Mouse (Mus musculus) retina, adult 2 months (tissue): ENCODE data around the gene Mcoln2.

ENCODE experiments used
- DNase-seq: peaks from one replicate; pipeline ENCODE4 v3.0.0-alpha.2; 2012; ENCODE audit warnings: low read depth, low spot score

The Mcoln2 gene

DNA sequence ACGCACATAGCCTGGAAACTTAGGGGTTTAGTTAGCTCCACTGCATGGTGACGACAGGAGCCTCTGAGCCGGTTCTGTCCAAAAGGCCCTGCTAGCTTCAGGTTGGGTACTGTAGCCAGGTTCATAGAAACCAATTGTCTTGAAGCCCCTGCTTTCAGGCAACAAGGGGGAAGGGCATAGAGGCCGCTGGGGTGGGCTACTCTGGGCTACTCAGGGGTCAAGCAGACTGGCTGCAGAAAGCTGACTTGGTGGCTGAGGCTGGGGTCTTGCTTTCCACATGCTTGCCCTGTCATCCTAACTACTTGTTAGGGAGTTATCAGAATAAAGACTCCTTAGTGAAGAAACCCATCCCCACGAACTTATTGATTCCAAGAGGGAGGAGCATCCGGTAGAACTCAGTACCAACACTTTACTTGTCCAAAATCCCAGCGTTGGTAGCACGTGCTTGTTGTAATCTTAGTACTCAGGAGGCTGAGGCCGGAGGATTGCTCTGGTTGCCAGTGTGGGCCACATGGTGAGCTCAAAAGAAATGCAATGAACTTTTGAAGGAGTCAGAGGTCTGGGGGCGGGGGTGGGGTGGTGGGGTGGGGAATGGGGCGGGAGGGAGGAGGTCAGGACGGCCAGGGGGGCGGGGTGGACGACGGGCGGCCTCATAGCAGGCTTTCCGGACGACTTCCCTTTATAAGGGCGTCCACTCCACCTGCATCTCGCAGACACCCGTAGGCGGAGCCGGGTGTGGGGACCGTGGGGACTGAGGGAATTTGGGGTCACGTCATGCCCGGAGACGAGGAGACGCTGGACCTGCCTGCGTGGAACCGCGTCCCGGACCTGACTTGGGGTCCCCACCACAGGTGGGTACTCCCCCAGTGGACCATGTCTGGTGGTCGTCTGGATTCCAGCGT is at the start of gene Mcoln2:
Gene Mcoln2, plus strand, starts transcription at position 678 of the 902 bp plus-strand sequence.
- DNase-seq, result no peak

DNA sequence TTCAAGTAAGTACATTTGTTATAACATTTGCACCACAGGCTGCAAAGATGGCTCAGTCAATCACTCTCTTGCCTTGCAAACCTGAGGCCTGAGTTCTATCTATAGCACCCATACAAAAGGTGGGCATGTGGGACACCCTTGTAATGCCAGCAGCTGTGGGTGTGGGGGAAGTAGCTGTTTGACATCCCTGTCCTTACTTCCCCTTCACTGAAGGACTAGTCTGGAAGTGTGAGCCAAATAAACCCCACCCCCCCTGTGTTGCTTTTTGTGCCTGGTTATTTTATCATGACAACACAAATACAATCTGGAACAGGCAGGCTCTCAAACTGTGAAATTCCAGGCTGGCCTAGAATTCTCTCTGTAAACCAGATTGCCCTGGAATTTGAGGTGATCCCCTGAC is 49.7 kb upstream of the Mcoln2 start:
- no peak for DNase-seq

DNA sequence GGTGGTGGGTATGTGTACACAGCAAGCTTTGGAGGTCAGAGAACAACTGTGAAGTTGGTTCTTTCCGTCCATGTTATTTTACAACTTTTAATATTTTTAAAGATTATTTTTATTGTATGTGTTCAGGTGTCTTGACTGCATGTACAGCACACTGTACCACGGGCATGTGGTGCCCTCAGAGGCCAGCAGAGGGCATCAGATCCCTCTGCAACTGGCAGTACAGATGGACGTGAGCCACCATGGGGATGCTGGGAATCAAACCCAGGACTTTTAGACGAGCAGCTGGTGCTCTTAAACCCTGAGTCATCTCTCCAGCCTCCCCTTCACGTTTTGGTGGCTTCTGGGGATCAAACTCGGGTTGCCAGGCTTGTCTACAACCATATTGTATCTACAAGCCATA is 47.6 kb upstream of the Mcoln2 start:
- DNase-seq, result no peak

DNA sequence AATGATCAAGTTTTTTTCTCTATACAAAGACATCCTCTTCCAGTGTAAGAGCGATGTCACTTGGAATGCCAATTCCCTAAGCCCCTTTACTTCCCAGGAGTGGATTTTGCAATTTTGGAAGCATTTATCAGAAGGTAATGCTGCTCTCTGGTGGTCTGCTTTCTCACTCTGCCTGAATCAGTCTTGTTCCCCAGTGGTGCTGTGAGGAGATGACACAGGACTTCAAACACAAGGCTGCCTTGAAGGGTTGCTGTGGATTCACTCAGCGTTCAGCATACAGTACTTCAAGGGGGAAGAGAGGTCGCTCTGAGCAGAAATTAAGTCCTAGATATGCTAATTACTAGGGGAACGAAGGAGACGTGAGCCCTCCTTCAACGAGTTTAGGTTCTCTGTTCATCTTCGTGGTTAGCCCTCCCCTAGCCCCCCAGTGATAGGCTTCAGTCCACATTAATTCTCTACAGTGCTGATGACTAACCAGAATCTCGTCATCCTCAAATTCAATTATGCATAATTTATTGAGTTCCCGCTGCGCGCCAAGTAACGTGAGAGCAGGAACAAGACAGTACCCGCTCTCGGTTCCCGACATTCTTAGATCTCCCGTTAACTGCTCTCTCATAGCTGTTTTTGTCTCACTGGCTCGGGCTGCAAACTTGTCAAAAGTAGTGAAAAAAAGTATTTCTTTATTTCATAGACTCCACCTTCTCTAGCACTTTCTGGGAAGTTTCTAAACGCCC is 42.4 kb upstream of the Mcoln2 start:
- peak; percentile 3 for DNase-seq

DNA sequence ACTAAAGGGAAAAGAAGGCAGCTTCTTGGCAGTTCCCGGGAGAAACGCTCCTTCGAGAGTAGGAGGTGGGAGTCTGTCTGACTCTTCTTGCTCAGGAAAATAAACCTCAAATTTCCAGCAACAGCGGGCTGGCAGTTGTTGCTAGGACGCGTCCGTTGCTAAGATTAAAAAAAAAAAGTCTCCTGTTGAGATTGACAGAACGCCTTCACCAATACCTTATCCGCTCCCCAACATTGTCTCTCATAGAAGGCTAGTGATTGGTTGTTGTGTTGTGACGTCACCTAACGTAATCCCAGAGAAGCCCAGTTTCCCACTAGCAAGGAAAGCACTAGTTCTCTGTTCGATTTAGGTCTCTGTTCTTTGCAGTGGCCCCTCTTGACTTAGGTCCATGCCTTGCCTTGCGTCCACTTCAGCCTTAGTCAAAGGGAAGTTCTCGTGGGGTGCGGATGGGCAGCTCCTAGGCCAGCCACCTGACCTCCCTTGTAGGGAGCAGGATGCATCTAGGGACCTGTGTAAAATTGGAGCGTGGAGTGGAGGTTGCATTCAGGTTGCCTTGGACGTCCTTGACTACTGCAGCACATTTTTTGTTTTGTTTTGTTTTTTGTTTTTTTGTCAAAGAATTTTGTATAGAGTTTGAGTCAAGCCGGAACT is 41.6 kb upstream of the Mcoln2 start, which contains the start of gene Wdr63:
Gene Wdr63, minus strand, starts transcription at position 210 of the 651 bp plus-strand sequence.
- peak; percentile 80 for DNase-seq

DNA sequence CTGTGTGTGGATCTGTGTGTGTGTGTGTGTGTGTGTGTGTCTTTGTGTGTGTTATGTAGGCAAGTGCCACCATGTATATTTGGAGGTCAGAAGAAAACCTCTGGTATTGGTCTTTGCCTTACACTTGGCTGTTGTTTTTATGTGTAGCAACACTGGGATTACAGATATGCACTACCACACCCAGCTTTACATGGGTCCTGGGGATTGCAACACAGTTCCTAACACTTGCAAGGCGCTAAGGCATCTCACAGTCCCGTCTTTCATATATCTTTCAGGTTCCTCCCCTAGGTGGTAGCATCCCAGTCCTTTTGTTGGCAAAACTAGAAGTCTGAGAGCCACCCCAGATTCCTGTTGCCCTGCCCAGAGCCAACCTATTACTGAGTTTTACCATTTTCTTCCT is 40.7 kb upstream of the Mcoln2 start:
- no peak for DNase-seq

DNA sequence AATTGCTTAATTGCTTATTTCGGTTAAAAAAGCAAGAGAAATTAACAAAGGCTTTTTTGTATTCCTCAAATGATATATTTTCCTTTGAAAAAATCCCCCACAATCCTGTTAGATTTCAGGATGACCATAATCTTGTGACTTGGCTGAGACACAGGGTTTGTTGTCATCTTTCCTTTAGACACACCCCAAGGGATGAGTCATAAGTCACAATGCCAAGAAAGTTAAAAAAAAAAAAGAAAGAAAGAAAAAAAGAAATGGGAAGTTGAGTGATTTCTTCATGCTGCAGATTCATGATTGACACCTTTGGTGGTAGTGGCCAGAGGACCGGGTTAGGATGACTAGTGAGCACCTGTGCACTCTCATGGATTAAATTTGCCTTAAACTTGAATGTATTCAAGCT is 39.3 kb upstream of the Mcoln2 start:
- no peak for DNase-seq

DNA sequence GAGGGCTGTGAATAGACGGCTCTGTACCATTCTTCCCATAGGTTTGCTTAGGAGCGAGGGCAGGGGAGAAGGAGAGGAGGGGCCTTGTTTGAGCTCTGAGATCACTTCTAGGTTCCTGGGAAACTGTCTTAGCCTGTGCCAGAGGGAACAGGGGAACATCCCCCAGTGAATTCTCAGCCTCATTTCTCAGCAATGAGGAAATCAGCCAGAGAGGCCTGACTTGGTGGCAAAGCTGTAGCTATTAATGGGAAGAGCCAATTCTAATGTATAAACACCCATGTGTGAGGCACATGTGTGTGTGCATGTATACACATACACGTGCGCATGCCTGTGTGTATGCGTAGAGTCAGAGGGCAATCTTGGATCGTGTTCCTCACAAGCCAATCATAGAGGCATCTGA is 38.7 kb upstream of the Mcoln2 start:
- no peak for DNase-seq

DNA sequence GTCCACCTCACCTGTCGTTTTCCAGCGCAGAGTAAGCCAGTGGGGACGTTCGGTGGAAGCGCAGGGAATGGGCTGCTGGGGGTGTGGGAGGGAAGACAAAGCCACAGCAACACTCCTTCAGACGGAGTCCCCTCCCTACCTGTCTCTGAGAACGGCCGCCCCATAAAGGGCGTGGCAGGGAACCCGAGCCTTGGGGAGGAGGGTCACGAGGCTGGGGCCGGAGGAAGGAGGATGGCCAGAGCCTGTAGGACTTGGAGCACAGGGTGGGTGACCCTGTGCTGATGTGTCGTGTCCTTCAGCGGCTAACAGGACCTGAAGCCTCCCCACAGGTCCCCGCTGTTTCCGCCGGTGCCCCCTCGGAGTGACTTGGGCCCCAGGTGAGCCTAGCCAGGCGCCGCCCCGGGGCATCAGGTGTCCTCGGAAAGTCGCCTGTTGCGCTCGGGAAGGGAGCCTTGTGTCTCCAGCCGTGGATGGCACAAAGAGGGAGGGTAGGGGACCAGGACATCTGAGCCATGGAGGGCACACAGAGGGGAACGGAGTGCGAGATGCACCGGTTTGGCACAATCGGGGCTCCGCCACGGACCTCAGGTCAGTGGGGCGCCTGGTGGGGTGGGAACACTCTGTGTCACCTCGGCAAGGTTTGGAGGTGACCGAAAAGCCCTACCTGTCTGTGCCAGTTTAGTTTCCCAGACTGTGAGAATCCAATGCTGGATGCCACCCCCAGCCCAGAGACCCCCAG is 32.2 kb upstream of the Mcoln2 start, which contains the start of gene Mcoln3:
Gene Mcoln3, plus strand, starts transcription at position 193 of the 739 bp plus-strand sequence.
- no peak for DNase-seq

DNA sequence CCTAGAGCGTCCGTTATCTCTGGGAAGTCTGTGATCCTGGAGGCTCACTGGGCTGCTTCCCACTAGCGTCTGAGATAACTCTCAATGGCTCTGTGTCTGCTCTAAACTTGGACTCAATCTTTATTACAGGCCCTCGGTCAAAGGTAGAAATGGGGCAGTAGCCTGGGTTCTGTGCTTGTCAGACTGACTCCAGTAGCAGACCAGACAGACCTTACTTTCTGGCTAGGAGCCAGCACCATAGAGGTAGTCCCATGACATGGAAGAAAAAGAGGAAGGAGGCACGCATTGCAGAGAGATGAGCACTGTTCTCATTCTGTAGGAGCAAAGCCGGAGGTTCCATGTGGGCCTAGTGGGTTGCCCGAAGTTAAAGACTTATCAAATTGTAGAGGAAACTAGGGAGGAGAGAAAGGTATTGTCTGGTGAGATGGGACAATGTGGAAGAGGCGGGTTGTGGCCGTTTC is 31.6 kb upstream of the Mcoln2 start:
- DNase-seq, result no peak

DNA sequence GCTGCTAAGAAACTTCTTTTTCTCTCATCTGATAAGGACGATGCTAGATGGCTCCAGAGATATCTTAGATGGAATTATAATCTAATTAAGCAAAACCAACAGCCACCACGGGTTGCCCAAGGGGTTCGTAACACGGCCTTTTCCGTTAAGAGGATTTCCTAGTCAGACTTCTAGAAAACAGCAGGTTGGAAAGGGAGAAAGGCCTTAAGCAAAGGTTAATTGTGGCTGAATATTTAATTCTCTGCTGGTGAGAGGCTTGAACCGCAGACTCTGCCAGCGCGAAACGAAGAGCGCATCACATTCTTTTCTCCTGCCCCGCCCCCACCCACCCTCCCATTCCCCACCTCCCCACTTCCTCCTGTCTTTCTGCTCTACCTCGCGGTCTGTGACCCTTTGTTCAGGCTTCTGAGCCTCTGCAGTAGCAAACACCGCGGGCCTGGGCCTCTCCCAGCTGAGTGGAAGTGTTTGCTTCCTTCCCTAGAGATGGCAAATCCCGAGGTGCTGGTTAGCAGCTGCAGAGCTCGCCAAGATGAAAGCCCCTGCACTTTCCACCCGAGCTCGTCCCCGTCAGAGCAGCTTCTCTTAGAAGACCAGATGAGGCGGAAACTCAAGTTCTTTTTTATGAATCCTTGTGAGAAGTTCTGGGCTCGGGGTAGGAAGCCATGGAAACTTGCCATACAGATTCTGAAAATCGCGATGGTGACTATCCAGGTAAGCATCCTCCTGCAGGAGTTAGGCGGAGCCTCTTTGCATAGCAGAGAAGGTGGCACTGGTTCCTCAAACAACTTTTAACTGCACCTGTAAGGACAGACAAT is 28.1 kb upstream of the Mcoln2 start:
- no peak for DNase-seq

DNA sequence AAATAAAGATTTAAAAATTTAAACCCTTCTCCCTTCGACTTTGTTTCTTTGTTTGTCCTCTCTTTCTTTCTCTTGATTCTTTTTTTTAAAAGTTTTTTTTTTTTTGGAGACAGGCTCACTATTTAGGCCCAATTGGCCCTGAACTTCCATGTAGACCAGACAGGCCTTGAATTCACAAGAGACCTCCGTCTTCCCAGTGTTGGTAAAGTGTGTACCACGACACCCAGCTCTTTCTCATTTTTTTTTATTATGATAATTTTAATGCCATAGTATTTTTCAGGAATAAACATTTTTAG is 27.6 kb upstream of the Mcoln2 start:
- no peak for DNase-seq

DNA sequence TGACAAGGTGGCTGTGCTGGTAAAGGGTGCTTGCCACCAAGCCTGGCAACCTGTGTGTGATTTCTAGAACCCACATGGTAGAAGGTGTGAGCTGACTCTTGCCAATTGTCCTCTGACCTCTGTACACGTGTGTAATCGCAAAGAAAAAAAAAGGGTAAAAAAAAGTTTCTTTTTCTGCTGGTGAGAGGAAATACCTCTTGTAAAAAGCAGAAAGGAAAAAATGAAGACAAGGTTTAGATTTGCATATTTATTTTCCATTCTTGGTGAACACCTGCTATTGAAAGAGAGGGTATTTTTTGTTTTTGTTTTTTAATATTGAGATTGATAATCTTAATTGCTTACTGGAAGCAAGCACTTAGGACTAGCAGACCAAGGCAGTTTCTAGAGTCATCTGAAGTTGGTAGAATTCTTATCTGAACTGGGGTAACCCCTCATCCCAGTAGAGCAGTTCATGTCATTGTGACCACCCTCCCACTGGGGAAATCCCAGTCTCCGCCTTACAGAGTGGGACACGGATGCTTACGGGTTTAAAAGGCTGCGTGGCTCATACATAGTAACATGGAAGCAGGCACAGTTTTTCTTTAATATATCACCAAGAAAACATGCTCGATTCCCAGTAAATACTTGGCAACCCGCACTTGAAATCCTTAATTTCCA is 26.7 kb upstream of the Mcoln2 start:
- DNase-seq, result no peak

DNA sequence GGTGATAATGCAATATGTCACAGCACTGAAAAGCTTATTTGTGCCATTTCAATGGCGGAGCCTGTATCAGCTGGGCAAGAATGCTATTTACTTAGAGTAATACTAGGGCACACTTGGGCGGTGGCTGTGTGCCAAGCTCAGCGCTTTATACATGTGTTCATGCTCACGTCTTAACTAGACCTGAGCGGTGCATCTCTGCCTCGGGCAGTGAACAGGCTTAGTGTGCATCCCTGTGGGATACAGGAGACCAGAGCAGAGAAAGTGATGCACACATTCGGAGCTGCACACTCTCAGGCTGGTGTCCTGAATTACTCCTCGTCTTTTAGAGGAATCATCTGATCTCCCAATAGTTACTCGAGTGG is 26.2 kb upstream of the Mcoln2 start:
- DNase-seq, result no peak

DNA sequence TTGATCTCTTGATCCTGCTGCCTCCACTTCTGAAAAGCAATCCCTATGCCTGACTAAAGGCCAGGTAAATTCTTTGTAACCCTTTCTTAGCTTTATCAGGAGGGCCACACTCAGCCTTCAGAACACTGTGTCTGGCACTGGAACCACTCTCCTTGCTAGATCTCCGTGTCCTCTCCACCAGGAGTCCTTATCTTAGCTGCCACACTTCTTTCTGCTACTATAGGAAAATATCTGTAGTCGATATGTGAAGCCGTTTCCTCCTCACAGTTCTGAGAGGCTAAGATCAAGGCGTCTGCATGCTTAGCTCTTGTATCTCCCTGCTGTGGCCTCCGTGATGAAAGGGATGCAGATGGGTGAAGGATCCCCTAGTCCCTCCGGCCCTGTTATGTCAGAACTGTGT is 22.4 kb upstream of the Mcoln2 start:
- no peak for DNase-seq

DNA sequence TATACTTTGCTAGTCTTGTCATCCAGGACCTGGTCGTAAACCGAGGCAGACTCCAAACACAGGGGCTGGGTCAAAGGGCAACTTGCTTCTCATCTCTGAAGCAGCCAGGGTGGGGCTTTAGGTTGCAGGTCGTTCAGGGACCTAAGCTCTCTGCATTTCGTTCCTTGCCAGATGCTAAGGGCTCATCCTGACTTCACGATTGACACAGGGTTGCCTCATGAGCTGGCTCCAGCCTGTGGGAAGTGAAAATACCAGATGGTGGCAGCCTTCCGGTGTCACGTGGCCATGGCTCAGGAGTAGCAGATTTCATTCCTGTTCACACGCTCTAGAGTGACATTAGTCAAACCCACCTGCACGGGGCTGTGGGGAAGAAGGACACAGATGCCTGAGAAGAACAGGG is 14.8 kb upstream of the Mcoln2 start:
- no peak for DNase-seq

DNA sequence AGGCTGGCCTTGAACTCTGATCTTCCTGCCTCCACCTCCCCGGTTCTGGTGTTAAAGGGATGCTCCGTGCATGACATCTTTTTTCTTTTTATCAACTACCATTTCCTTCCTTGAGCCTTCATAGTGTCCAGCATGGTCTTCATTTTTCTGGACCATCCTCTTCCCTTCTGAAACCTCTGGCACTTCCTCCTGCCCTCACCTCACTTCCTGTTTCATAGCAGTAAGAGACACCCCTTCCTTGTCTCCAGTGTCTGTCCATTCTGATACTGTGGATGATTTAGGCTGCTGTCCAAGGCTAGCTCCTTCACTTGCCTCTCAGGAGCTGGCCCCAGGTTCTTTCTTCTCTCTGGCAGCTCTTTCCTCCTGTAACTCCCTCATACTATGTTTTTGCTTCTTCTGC is 14.2 kb upstream of the Mcoln2 start:
- DNase-seq, result no peak

DNA sequence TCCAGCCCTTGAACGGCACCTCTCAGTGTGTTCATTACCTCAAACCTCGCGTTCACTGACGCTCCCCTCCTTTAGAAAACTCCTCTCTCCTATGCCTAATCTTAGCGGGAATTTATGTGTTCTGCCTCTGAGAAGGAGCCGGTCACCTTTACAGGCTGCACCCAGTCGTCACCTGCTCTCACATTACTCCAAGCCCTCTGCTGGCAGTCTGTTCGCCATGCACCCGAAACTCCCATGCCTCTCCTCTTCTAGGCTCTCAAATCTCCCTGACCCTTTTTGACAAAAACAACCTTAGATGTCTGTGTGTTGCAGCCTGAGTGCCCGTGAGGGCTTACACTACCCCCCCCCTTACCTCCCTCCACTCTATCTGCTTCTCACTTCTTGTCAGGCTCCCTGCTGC is 13.2 kb upstream of the Mcoln2 start:
- DNase-seq, result no peak

DNA sequence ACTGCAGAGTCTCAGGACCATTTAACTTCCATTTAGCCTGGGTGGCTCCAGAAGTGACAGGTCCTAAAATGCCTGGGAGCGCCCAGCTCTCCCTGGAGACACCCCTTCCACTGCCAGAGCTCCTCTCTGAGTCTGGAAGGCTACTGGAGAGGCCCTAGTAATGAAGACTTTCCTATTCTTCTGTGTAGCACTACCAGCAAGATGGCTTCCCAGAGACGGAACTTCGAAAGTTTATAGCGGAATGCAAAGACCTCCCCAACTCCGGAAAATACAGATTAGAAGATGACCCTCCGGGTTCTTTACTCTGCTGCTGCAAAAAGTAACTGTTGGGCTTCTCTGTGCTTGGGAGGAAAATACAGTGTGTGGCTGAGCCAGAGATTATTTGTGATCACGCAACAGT is 9.4 kb upstream of the Mcoln2 start:
- DNase-seq, result no peak

DNA sequence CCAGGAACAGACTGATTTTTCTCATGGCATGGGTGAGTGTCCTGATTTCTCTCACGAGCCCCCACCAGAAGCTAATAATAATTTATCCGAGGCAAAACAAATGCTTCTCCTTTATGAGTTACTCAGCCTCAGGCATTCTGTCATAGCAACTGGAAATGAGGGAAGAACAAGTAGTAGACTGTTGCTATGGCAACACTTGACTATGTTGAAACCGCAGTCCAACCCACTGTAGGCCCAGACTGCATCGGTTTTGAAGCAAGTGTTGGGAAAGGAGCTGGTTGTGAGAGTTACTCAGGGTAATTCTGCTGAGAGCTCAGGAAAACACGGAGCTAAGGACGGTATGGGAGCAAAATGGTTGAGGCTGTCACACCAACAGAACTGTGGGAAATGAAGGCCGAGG is 7.1 kb upstream of the Mcoln2 start:
- no peak for DNase-seq
